Mouse (Mus musculus) megakaryocyte, embryonic 14.5 days (primary cell): ENCODE data around the gene Pkp3. TPM values are rescaled to one million over a fixed set of nuclear protein-coding genes. Genes with fewer than 3 reads are reported as not detected.

ENCODE experiments used
- H3K27me3 ChIP-seq: replicated peaks from 2 replicates; pipeline ENCODE3; 2012; ENCODE audit warnings: inconsistent platforms
- H3K36me3 ChIP-seq: replicated peaks from 2 replicates; pipeline ENCODE3; 2012; ENCODE audit warnings: low read length, inconsistent platforms, mixed read lengths
- H3K4me1 ChIP-seq: 2 replicates; pipeline ENCODE4 v1.6.1; 2012; ENCODE audit warnings: inconsistent platforms
- H3K4me3 ChIP-seq: replicated peaks from 2 replicates; pipeline ENCODE3; 2012; ENCODE audit warnings: moderate library complexity, mild to moderate bottlenecking, inconsistent platforms
- H3K9me3 ChIP-seq: 2 replicates; pipeline ENCODE4 v1.6.1; 2012; ENCODE audit warnings: inconsistent platforms
- FLI1 ChIP-seq: IDR thresholded peaks from 2 replicates; pipeline ENCODE4 v1.6.1; 2012; ENCODE audit warnings: low read length, inconsistent platforms, mixed read lengths
- GATA1 ChIP-seq: IDR thresholded peaks from 3 replicates; pipeline ENCODE4 v1.6.1; 2012; ENCODE audit warnings: mixed read lengths, low read length, inconsistent platforms, borderline replicate concordance
- polyA plus RNA-seq: library from polyadenylated mRNA; stranded (reverse); fragments of >175 nt; gene quantifications from 2 replicates; pipeline ENCODE4 v1.2.3, GENCODE M21; 2012; ENCODE audit warnings: low replicate concordance; ENCODE audit not compliant: insufficient read depth

The Pkp3 gene
- polyA plus RNA-seq, 1 experiment: 3.0 TPM

- no peak overlapping the region for H3K4me3 ChIP-seq
- TF ChIP-seq FLI1: no peak
- TF ChIP-seq GATA1: no peak
- peaks cover 21% of the 10 kb centered on the region for H3K27me3 ChIP-seq
- peaks cover 4% of the 10 kb centered on the region for H3K36me3 ChIP-seq
- peaks cover 12% of the 10 kb centered on the region for H3K9me3 ChIP-seq
- peaks cover 68% of the 10 kb centered on the region for H3K4me1 ChIP-seq
Observed at GRCm38 (mm10) chr7:141056976-141057375, 21.0 kb upstream of the Pkp3 start.

- Histone ChIP-seq H3K27me3 (peaks cover 21% of the 10 kb centered on the region), H3K4me1 (peaks cover 70% of the 10 kb centered on the region), H3K9me3 (peaks cover 12% of the 10 kb centered on the region), H3K36me3 (peaks cover 4% of the 10 kb centered on the region), H3K4me3 (no peak overlapping the region)
- TF ChIP-seq FLI1: no peak
- no peak for TF ChIP-seq GATA1
Observed at GRCm38 (mm10) chr7:141057541-141057940, 20.5 kb upstream of the Pkp3 start.

GRCm38 (mm10) chr7:141058601-141059341, 19.2 kb upstream of the Pkp3 start:
- peaks cover 21% of the 10 kb centered on the region for H3K27me3 ChIP-seq
- H3K9me3 ChIP-seq: peaks cover 12% of the 10 kb centered on the region
- H3K4me1 ChIP-seq: peaks cover 77% of the 10 kb centered on the region
- TF ChIP-seq GATA1 (no peak), FLI1 (no peak)
- H3K4me3 ChIP-seq: no peak overlapping the region
- peaks cover 4% of the 10 kb centered on the region for H3K36me3 ChIP-seq

- TF ChIP-seq FLI1 (no peak), GATA1 (no peak)
- H3K9me3 ChIP-seq: peaks cover 12% of the 10 kb centered on the region
- peak overlapping the region; percentile 92 for H3K4me3 ChIP-seq
- H3K27me3 ChIP-seq: peaks cover 18% of the 10 kb centered on the region
- H3K4me1 ChIP-seq: peaks cover 82% of the 10 kb centered on the region
- H3K36me3 ChIP-seq: peaks cover 4% of the 10 kb centered on the region
Observed at GRCm38 (mm10) chr7:141059929-141060328, 18.1 kb upstream of the Pkp3 start.

GRCm38 (mm10) chr7:141060426-141061242, 17.4 kb upstream of the Pkp3 start, which contains the start of gene B4galnt4:
Gene B4galnt4, plus strand, starts transcription at chr7:141061104.
- H3K36me3 ChIP-seq: peaks cover 2% of the 10 kb centered on the region
- peaks cover 22% of the 10 kb centered on the region for H3K27me3 ChIP-seq
- H3K9me3 ChIP-seq: peaks cover 9% of the 10 kb centered on the region
- peak within 1 kb of the TSS; percentile 92 for H3K4me3 ChIP-seq
- H3K4me1 ChIP-seq: peaks cover 89% of the 10 kb centered on the region
- TF ChIP-seq GATA1 (no peak), FLI1 (no peak)

GRCm38 (mm10) chr7:141061269-141061692, 16.7 kb upstream of the Pkp3 start:
- peak overlapping the region; percentile 92 for H3K4me3 ChIP-seq
- TF ChIP-seq GATA1: no peak
- no peak for TF ChIP-seq FLI1
- H3K9me3 ChIP-seq: 0 out of 2 replicates have a peak, but pooled peaks cover 3% of the 10 kb centered on the region
- no peaks in the 10 kb centered on the region for H3K36me3 ChIP-seq
- peaks cover 94% of the 10 kb centered on the region for H3K4me1 ChIP-seq
- H3K27me3 ChIP-seq: peaks cover 25% of the 10 kb centered on the region

- TF ChIP-seq GATA1: no peak
- TF ChIP-seq FLI1: no peak
- Histone ChIP-seq H3K36me3 (no peaks in the 10 kb centered on the region), H3K4me1 (peaks cover 87% of the 10 kb centered on the region), H3K27me3 (peaks cover 32% of the 10 kb centered on the region), H3K9me3 (no peaks in the 10 kb centered on the region), H3K4me3 (no peak overlapping the region)
Observed at GRCm38 (mm10) chr7:141062525-141062924, 15.5 kb upstream of the Pkp3 start.

GRCm38 (mm10) chr7:141063353-141063752, 14.7 kb upstream of the Pkp3 start:
- H3K27me3 ChIP-seq: peaks cover 40% of the 10 kb centered on the region
- TF ChIP-seq GATA1 (no peak), FLI1 (no peak)
- H3K4me3 ChIP-seq: peak overlapping the region; percentile 79
- no peaks in the 10 kb centered on the region for H3K36me3 ChIP-seq
- no peaks in the 10 kb centered on the region for H3K9me3 ChIP-seq
- H3K4me1 ChIP-seq: peaks cover 88% of the 10 kb centered on the region

- peaks cover 46% of the 10 kb centered on the region for H3K27me3 ChIP-seq
- TF ChIP-seq GATA1: no peak
- no peak for TF ChIP-seq FLI1
Observed at GRCm38 (mm10) chr7:141064175-141064574, 13.8 kb upstream of the Pkp3 start.

GRCm38 (mm10) chr7:141064576-141064975, 13.4 kb upstream of the Pkp3 start:
- H3K9me3 ChIP-seq: no peaks in the 10 kb centered on the region
- H3K27me3 ChIP-seq: peaks cover 48% of the 10 kb centered on the region
- H3K4me3 ChIP-seq: peak overlapping the region; percentile 60
- H3K4me1 ChIP-seq: peaks cover 76% of the 10 kb centered on the region
- H3K36me3 ChIP-seq: no peaks in the 10 kb centered on the region
- no peak for TF ChIP-seq GATA1
- no peak for TF ChIP-seq FLI1

More at GRCm38 (mm10) chr7:141064175-141064574, 13.8 kb upstream of the Pkp3 start:
- Histone ChIP-seq H3K4me1 (peaks cover 79% of the 10 kb centered on the region), H3K9me3 (no peaks in the 10 kb centered on the region), H3K4me3 (peak overlapping the region; percentile 79), H3K36me3 (no peaks in the 10 kb centered on the region)
